Mouse (Mus musculus) limb, embryonic 12.5 days (tissue): ENCODE results near the gene Susd6. TPM values are rescaled to one million over a fixed set of nuclear protein-coding genes. Genes with fewer than 3 reads are reported as not detected.

ENCODE experiments used
- ATAC-seq: fragments of 200-750 bp; cut with Nextera tagmentation; 2 replicates; pipeline ENCODE4 v1.8.0; 2017; ENCODE audit warnings: low read depth, moderate TSS enrichment; ENCODE audit not compliant: insufficient number of reproducible peaks, insufficient read depth, low FRiP score, low TSS enrichment
- H3K27ac ChIP-seq: fragments of 300-500 bp; sonication (generic); 2 replicates; pipeline ENCODE4 v1.5.1; 2016; ENCODE audit warnings: mild to moderate bottlenecking, moderate library complexity
- H3K27me3 ChIP-seq: fragments of 300-500 bp; sonication (generic); 2 replicates; pipeline ENCODE4 v1.6.1; 2016; ENCODE audit warnings: mild to moderate bottlenecking, moderate library complexity
- H3K36me3 ChIP-seq: fragments of 300-500 bp; sonication (generic); 2 replicates; pipeline ENCODE4 v1.6.1; 2016; ENCODE audit warnings: mild to moderate bottlenecking, moderate library complexity
- H3K4me1 ChIP-seq: fragments of 300-500 bp; sonication (generic); replicated peaks from 2 replicates; pipeline ENCODE4 v1.6.1; 2016
- H3K4me2 ChIP-seq: fragments of 300-500 bp; sonication (generic); 2 replicates; pipeline ENCODE4 v1.6.1; 2016; ENCODE audit warnings: mild to moderate bottlenecking, moderate library complexity
- H3K4me3 ChIP-seq: fragments of 300-500 bp; sonication (generic); replicated peaks from 2 replicates; pipeline ENCODE4 v1.5.1; 2016; ENCODE audit warnings: mild to moderate bottlenecking
- H3K9ac ChIP-seq: fragments of 300-500 bp; sonication (generic); replicated peaks from 2 replicates; pipeline ENCODE4 v1.6.1; 2016; ENCODE audit warnings: mild to moderate bottlenecking, moderate library complexity
- H3K9me3 ChIP-seq: fragments of 300-500 bp; sonication (generic); 2 replicates; pipeline ENCODE4 v1.6.1; 2016; ENCODE audit warnings: mild to moderate bottlenecking, moderate library complexity
- WGBS: fragments of 180-500 bp; shearing (Covaris S2); methylation state at CpG from one replicate; pipeline ENCODE4 v1.1.7; 2016; 5-methylcytosine and 5-hydroxymethylcytosine counted together
- polyA plus RNA-seq: library from polyadenylated mRNA; unstranded; fragments of >200 nt; fragmentation: Nextera tagmentation; extraction: Ambion mirVana; gene quantifications from 2 replicates; pipeline ENCODE4 v1.2.1, GENCODE M21; 2016

Gene Susd6
- polyA plus RNA-seq, 1 experiment from 2014 or later, result 14.1 TPM

DNA sequence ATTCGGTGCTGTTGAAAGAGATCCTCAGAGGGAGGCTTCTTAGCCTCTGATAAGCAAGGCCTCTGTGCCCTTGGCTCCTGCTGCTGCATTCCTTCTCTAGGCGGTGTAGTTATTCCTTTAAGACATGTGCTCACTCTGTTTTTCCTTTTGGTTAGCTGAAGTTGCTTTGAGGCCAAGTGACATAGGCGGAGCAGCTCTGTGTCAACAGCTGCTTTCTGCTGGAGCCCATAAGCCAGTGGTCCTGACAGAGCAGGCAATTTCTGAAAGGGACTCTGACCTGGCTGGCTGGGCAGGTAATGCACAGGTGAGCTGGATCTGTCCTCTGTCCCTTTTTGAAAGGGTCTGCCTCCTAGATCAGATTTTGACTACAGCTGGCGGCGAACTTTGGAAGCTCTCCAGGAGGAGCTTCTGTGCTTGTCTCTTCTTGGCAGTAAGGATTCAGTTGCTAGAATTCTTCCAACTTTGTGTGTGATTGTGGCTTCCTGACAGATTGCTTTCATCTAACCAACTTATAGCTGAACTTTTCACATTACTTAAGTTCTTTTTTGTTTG, 37.2 kb downstream of the Susd6 start:
- Histone ChIP-seq H3K4me2 (no peak overlapping the region), H3K9me3 (no peaks in the 10 kb centered on the region), H3K27me3 (no peaks in the 10 kb centered on the region), H3K4me3 (no peak overlapping the region), H3K9ac (no peak overlapping the region), H3K4me1 (0 out of 2 replicates have a peak, but pooled peaks cover 3% of the 10 kb centered on the region), H3K36me3 (no peaks in the 10 kb centered on the region; the same call in 1 of the 2 replicates), H3K27ac (no peak overlapping the region)
- 84% methylated on average over 5 of the region's 5 CpGs for WGBS
- ATAC-seq, result no peak

DNA sequence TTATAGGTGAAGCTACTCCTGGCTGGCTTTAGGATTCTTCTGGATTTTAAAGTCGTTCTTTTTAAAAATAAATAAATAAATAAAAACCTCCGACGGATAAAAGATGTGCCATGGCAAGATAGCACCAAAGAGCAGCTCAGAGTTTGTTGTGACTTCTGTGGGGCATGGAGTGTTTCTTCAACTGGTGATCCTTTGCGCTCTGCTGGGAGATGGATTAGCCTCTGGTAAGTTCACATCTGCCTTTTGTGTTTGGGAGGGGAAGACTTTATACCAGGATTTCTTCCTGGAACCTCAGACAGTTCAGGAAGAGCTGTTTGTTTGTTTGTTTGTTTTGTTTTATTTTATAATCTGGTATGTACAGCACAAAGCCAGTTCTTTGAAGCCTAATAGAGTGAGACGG, 37.7 kb downstream of the Susd6 start:
- Histone ChIP-seq H3K27ac (no peak overlapping the region), H3K4me3 (no peak overlapping the region), H3K9me3 (no peaks in the 10 kb centered on the region), H3K9ac (no peak overlapping the region), H3K4me1 (0 out of 2 replicates have a peak, but pooled peaks cover 3% of the 10 kb centered on the region), H3K27me3 (no peaks in the 10 kb centered on the region), H3K4me2 (no peak overlapping the region), H3K36me3 (no peaks in the 10 kb centered on the region; the same call in 1 of the 2 replicates)
- WGBS, result 82% methylated on average over 5 of the region's 5 CpGs
- ATAC-seq, result no peak

DNA sequence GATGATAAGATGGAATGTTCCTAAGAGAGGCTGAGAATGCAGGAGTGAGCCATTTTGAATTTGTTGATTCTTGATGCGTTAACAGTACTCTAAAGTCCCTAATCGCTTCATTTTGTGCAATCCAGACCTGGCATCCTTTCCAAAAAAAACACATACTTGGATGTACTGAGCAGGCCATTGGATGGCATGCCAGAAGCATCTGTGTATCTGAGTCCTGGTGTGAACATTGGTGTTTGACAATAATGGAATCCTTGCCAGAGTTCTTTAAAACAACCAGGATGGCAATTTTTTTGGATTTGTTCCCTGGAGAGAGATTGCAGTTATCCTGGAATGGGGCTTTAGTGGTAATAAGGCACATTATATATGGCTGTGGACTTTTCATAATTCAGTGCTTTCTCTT, 38.6 kb downstream of the Susd6 start:
- ATAC-seq, result no peak
- H3K27ac ChIP-seq, result no peak overlapping the region
- no peak overlapping the region for H3K9ac ChIP-seq
- no peaks in the 10 kb centered on the region for H3K27me3 ChIP-seq
- 93% methylated on average over 2 of the region's 2 CpGs for whole genome bisulfite sequencing
- H3K4me1 ChIP-seq, result 0 out of 2 replicates have a peak, but pooled peaks cover 3% of the 10 kb centered on the region
- no peaks in the 10 kb centered on the region; the same call in 1 of the 2 replicates for H3K36me3 ChIP-seq
- H3K4me2 ChIP-seq, result no peak overlapping the region
- H3K9me3 ChIP-seq, result no peaks in the 10 kb centered on the region
- H3K4me3 ChIP-seq, result no peak overlapping the region

DNA sequence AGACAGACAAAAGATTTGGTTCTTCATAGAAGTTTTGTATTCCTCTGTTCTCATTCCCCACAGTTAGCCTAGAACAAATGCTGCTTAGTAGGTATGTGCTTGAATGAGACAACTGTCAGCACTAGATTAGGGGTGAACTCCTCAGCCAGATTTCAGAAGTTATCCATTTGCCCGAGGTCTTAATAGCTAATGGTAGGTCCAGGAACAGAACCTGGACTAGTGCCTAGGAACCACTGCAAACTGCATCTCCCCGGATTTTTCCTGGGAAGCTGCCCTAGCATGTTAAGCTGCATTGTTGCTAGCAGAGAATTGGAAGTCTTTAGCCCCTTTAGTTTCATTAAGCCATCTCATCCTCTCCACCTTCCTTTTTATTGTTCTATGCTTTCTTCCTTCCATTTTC, 39.9 kb downstream of the Susd6 start:
- Histone ChIP-seq H3K4me3 (no peak overlapping the region), H3K4me2 (no peak overlapping the region), H3K4me1 (0 out of 2 replicates have a peak, but pooled peaks cover 3% of the 10 kb centered on the region), H3K27me3 (no peaks in the 10 kb centered on the region), H3K27ac (no peak overlapping the region), H3K9ac (no peak overlapping the region), H3K36me3 (no peaks in the 10 kb centered on the region; the same call in 1 of the 2 replicates), H3K9me3 (no peaks in the 10 kb centered on the region)
- no peak for ATAC-seq
- WGBS, result 89% methylated on average over 2 of the region's 2 CpGs

DNA sequence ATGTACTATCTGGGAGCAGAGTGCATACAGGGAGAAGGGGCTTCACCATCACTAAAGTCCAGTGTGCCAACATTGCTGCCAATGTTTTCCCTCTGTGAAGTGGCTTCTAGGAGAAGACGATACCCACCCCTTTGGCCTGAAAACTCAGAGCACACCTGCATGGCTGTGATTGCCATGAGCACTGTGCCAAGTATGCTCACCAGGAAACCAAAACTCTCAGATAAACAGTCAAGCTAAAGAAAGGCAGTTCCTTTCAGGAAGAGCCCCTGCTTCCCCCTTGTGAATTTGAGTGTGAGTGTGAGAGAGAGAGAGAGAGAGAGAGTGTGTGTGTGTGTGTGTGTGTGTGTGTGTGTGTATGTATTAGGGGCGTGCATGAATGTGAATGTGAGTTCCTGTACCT, 40.5 kb downstream of the Susd6 start:
- 90% methylated on average over 2 of the region's 2 CpGs for WGBS
- Histone ChIP-seq H3K9ac (no peak overlapping the region), H3K27me3 (no peaks in the 10 kb centered on the region), H3K27ac (no peak overlapping the region), H3K4me2 (no peak overlapping the region), H3K4me3 (no peak overlapping the region), H3K9me3 (no peaks in the 10 kb centered on the region), H3K36me3 (no peaks in the 10 kb centered on the region; the same call in 1 of the 2 replicates), H3K4me1 (0 out of 2 replicates have a peak, but pooled peaks cover 3% of the 10 kb centered on the region)
- ATAC-seq, result no peak

DNA sequence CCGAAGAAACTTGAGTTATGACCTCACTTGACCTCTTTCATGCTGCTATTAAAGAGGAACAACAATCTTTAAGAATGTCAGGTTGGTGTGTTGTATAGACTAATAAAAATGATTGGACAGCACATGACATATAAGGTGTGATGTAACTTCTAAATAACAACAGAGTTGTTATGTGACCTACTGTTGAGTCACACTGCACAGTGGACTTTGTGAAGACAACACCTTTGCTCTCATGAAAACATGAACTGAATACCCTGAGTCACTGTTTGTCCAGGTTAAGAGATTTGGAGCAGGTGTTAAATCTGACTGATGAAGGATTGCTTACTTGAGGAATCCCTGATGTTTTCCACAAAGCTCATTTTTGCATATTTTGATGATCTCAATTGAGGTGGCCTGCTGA, 42.0 kb downstream of the Susd6 start:
- H3K36me3 ChIP-seq, result no peaks in the 10 kb centered on the region; the same call in 1 of the 2 replicates
- no peak overlapping the region for H3K27ac ChIP-seq
- no peaks in the 10 kb centered on the region for H3K4me1 ChIP-seq
- H3K4me3 ChIP-seq, result no peak overlapping the region
- H3K9me3 ChIP-seq, result no peaks in the 10 kb centered on the region
- H3K27me3 ChIP-seq, result no peaks in the 10 kb centered on the region
- H3K4me2 ChIP-seq, result no peak overlapping the region
- WGBS, result 80% methylated on average over 1 of the region's 1 CpGs
- no peak for ATAC-seq
- no peak overlapping the region for H3K9ac ChIP-seq

DNA sequence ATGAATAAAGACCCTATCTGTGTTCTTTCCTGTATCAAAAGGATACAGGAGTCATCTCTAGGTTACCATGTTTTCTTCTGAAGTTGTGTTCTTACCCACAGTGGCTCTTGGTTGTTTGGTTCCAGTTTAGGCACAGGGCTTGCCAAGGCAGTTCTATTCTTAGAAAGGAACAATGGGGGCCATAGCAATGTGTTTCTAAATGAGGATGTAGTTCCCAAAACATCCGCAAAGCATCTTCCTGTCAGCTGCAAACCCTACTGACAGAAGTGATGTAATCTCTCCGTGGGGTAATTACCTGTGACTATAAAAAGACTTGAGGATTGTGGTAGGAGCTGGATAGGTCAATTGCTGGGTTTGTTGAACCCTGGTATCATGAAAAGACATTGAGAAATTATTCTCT, 43.2 kb downstream of the Susd6 start:
- Histone ChIP-seq H3K4me2 (no peak overlapping the region), H3K27me3 (no peaks in the 10 kb centered on the region), H3K27ac (no peak overlapping the region), H3K9ac (no peak overlapping the region), H3K4me1 (0 out of 2 replicates have a peak, but pooled peaks cover 7% of the 10 kb centered on the region), H3K9me3 (no peaks in the 10 kb centered on the region), H3K4me3 (no peak overlapping the region), H3K36me3 (no peaks in the 10 kb centered on the region)
- no peak for ATAC-seq
- 80% methylated on average over 2 of the region's 2 CpGs for WGBS

DNA sequence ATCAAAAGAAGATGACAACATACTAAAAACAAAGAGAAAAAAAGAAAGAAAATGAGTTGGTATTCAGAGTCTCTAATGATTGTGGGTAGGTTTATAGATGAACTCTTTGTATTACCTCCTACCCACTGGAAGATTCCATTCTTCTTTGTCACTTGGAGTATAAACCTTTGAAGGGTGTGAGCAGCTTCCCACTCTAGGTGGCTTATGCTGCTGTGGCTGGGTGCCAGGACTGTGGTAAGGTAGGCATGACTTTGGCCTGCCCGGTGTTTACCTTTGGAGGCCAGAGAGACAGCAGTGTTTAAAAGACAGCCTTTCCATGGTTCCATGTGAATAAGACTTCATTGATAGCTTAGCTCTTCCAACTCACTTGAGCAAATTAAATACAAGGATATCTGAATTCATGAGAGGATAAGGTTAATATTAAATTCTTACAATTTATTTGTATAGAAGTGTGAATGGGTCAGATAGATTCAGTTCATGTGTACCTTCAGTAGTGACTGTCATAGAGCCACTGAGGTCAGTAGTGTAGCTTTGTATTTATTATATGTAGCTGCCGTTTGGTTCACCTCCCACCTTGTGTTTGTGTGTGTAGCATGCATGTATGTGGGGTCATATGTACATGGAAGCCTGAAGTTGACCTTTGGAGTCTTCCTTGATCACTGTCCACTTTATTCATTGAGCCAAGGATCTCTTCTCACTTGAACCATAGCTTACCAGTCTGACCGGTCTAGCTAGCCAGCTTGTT, 44.0 kb downstream of the Susd6 start:
- H3K27me3 ChIP-seq, result no peaks in the 10 kb centered on the region
- H3K9ac ChIP-seq, result no peak overlapping the region
- no peak overlapping the region for H3K4me3 ChIP-seq
- H3K27ac ChIP-seq, result no peak overlapping the region
- no peak for ATAC-seq
- H3K9me3 ChIP-seq, result no peaks in the 10 kb centered on the region
- H3K36me3 ChIP-seq, result no peaks in the 10 kb centered on the region
- whole genome bisulfite sequencing, result 96% methylated on average over 3 of the region's 3 CpGs
- no peak overlapping the region for H3K4me2 ChIP-seq
- H3K4me1 ChIP-seq, result 0 out of 2 replicates have a peak, but pooled peaks cover 7% of the 10 kb centered on the region

DNA sequence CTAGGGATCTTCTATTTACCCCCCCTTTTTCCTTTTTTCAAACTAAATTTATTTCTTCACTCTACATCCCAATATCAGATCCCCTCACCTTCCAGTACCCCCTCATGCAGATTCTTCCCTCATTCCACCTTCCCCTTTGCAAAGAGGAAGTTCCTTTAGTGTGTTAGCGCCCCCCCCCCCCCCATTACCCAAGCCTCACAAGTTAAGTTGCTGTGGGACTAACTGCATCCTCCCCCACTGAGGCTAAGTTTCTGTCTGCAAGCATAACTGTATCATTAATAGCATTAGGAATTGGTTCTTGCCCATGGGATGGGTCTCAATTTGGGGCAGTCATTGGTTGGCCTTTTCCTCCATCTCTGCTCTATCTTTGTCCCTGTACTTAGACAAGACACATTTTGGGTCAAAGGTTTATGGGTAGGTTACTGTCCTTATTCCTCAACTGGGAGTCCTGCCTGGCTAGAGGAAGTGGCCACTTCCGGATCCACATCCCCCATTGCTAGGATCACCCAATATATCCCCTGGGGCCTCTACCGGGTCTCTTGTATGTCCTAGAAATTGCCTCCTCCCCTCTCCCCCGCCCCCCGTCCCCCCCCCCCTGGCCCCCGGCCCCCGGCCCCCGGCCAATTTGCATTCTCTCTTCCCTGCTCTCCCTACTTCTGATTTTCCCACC, 44.7 kb downstream of the Susd6 start:
- H3K4me3 ChIP-seq, result no peak overlapping the region
- no peak overlapping the region for H3K9ac ChIP-seq
- no peak overlapping the region for H3K27ac ChIP-seq
- WGBS, result 79% methylated on average over 4 of the region's 8 CpGs
- 0 out of 2 replicates have a peak, but pooled peaks cover 7% of the 10 kb centered on the region for H3K4me1 ChIP-seq
- no peaks in the 10 kb centered on the region for H3K9me3 ChIP-seq
- ATAC-seq, result no peak
- H3K4me2 ChIP-seq, result no peak overlapping the region
- no peaks in the 10 kb centered on the region for H3K36me3 ChIP-seq
- H3K27me3 ChIP-seq, result no peaks in the 10 kb centered on the region

DNA sequence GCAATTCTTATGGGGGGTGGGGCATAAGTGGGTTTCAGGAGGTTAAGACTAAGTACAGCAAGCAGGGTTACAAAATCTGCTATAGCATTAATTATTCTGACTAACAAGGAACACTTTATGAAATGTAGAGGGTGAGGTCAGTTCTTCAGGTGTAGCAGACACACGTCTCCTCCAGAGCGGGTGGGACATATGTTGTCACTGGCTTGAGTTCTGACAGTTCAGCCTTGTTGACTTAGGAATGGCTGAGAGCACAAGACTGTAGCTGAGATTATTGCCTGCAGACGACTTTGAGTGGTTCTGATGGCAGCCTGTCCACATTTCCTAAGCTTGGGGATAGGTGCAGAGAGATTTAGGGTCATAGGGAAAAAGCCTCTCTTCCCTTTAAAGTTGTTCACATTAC, 47.3 kb downstream of the Susd6 start:
- Histone ChIP-seq H3K4me1 (0 out of 2 replicates have a peak, but pooled peaks cover 7% of the 10 kb centered on the region), H3K27ac (no peak overlapping the region), H3K4me3 (no peak overlapping the region), H3K36me3 (no peaks in the 10 kb centered on the region), H3K27me3 (no peaks in the 10 kb centered on the region), H3K9ac (no peak overlapping the region), H3K4me2 (no peak overlapping the region), H3K9me3 (no peaks in the 10 kb centered on the region)
- no peak for ATAC-seq
- 50% methylated on average over 3 of the region's 3 CpGs for WGBS

DNA sequence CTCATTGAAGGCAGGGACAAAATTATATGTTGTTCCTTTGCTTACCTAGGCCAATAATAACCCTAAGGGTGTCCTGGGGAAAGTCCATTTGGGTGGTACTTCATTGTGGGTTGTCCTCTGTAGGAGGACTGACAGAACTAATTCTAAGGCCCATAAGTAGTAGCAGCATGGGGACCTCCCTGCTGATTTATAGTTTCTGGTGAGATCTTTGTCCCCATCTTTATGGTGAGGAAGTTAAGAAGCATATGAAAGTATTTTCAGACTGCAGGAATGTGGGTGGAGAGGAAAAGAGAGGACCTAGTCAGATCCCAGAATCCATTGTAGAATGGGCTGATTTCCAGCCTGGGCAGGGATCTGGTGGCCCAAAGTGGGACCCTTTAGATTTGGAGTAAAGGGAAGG, 48.0 kb downstream of the Susd6 start:
- Histone ChIP-seq H3K9me3 (no peaks in the 10 kb centered on the region), H3K4me2 (no peak overlapping the region), H3K36me3 (no peaks in the 10 kb centered on the region; the same call in 1 of the 2 replicates), H3K4me1 (peaks cover 9% of the 10 kb centered on the region; the same call in 1 of the 2 replicates), H3K9ac (no peak overlapping the region), H3K27ac (no peak overlapping the region), H3K27me3 (no peaks in the 10 kb centered on the region), H3K4me3 (no peak overlapping the region)
- ATAC-seq, result no peak
